Mouse (Mus musculus) heart, embryonic 11.5 days (tissue): Measurements from ENCODE around the gene Epb41l4b. TPM values are rescaled to one million over a fixed set of nuclear protein-coding genes. Genes with fewer than 3 reads are reported as not detected.

Source experiments
- ATAC-seq: fragments of 200-750 bp; cut with Nextera tagmentation; replicated peaks from 2 replicates; pipeline ENCODE4 v1.8.0; 2017; ENCODE audit warnings: moderate library complexity; ENCODE audit not compliant: insufficient number of reproducible peaks, low FRiP score, low TSS enrichment
- H3K27ac ChIP-seq: fragments of 300-500 bp; sonication (generic); 2 replicates; pipeline ENCODE4 v1.5.1; 2014; ENCODE audit warnings: mild to moderate bottlenecking, low read depth, low read length
- H3K27me3 ChIP-seq: fragments of 300-500 bp; sonication (generic); 2 replicates; pipeline ENCODE4 v1.6.1; 2014; ENCODE audit warnings: mild to moderate bottlenecking, low read length, mixed read lengths; ENCODE audit not compliant: control insufficient read depth, insufficient read depth
- H3K36me3 ChIP-seq: fragments of 300-500 bp; sonication (generic); 2 replicates; pipeline ENCODE4 v1.6.1; 2014; ENCODE audit warnings: mild to moderate bottlenecking, low read length, moderate library complexity, mixed read lengths; ENCODE audit not compliant: control insufficient read depth, insufficient read depth
- H3K4me1 ChIP-seq: fragments of 300-500 bp; sonication (generic); 2 replicates; pipeline ENCODE4 v1.6.1; 2014; ENCODE audit warnings: low read length; ENCODE audit not compliant: control insufficient read depth, insufficient read depth
- H3K4me2 ChIP-seq: fragments of 300-500 bp; sonication (generic); 2 replicates; pipeline ENCODE4 v1.6.1; 2014; ENCODE audit warnings: mild to moderate bottlenecking, moderate library complexity
- H3K4me3 ChIP-seq: fragments of 300-500 bp; sonication (generic); 2 replicates; pipeline ENCODE4 v1.5.1; 2014; ENCODE audit warnings: low read depth, low read length
- H3K9ac ChIP-seq: fragments of 300-500 bp; sonication (generic); 2 replicates; pipeline ENCODE4 v1.6.1; 2014; ENCODE audit warnings: mild to moderate bottlenecking, low read depth, low read length, moderate library complexity
- H3K9me3 ChIP-seq: fragments of 300-500 bp; sonication (generic); replicated peaks from 2 replicates; pipeline ENCODE4 v1.6.1; 2016; ENCODE audit warnings: low read length; ENCODE audit not compliant: control insufficient read depth
- WGBS: fragments of 180-500 bp; shearing (Covaris S2); extraction: QIAGEN DNeasy Blood & Tissue Kit; methylation state at CpG from one replicate; pipeline ENCODE4 v1.1.7; 2014; ENCODE audit not compliant: insufficient replicate concordance; 5-methylcytosine and 5-hydroxymethylcytosine counted together
- polyA plus RNA-seq: library from polyadenylated mRNA; unstranded; fragments of >200 nt; fragmentation: Nextera tagmentation; extraction: Ambion mirVana; gene quantifications from 2 replicates; pipeline ENCODE4 v1.2.1, GENCODE M21; 2014

The Epb41l4b gene
- polyA plus RNA-seq, 1 experiment from 2014 or later = 0.67 TPM

- Histone ChIP-seq H3K4me1 (peaks cover 62% of the 10 kb centered on the region), H3K9me3 (no peaks in the 10 kb centered on the region), H3K9ac (peak overlapping the region; percentile 43; the same call in 1 of the 2 replicates), H3K36me3 (peaks cover 2% of the 10 kb centered on the region; the same call in 1 of the 2 replicates), H3K27me3 (no peaks in the 10 kb centered on the region), H3K27ac (peak overlapping the region; percentile 50), H3K4me2 (no peak overlapping the region; the same call in 1 of the 2 replicates), H3K4me3 (no peak overlapping the region)
- ATAC-seq = no peak
- 59% methylated on average over 1 of the region's 1 CpGs for WGBS
Observed at GRCm38 (mm10) chr4:56943258-56943657, 200.0 kb downstream of the Epb41l4b start.

GRCm38 (mm10) chr4:56942567-56942966, 200.7 kb downstream of the Epb41l4b start:
- Histone ChIP-seq H3K4me3 (no peak overlapping the region), H3K27ac (peak overlapping the region; percentile 41; the same call in 1 of the 2 replicates), H3K27me3 (no peaks in the 10 kb centered on the region), H3K36me3 (peaks cover 2% of the 10 kb centered on the region; the same call in 1 of the 2 replicates), H3K4me2 (peak overlapping the region; percentile 34), H3K9me3 (no peaks in the 10 kb centered on the region), H3K4me1 (peaks cover 63% of the 10 kb centered on the region), H3K9ac (no peak overlapping the region)
- 89% methylated on average over 1 of the region's 1 CpGs for WGBS
- no peak for ATAC-seq

Other genes with a start within 250 kb of the Epb41l4b start
- gene Tmem245, start 196.0 kb downstream of the Epb41l4b start, polyA plus RNA-seq = 9.7 and 12.1 TPM in 2 replicates
- gene Frrs1l, start 153.0 kb downstream of the Epb41l4b start, polyA plus RNA-seq = 0.08 and 0.14 TPM in 2 replicates
- 1.6 and 1.7 TPM in 2 replicates for gene Ptpn3, start 158.4 kb upstream of the Epb41l4b start, polyA plus RNA-seq